Mouse (Mus musculus): ENCODE measurements at regions not wholly inside any gene's neighbourhood (a gene's known extent, or its start where the extent isn't known, plus 50 kb on each side); places are given as distances from the start of the nearest gene placed in this dataset.

DNA sequence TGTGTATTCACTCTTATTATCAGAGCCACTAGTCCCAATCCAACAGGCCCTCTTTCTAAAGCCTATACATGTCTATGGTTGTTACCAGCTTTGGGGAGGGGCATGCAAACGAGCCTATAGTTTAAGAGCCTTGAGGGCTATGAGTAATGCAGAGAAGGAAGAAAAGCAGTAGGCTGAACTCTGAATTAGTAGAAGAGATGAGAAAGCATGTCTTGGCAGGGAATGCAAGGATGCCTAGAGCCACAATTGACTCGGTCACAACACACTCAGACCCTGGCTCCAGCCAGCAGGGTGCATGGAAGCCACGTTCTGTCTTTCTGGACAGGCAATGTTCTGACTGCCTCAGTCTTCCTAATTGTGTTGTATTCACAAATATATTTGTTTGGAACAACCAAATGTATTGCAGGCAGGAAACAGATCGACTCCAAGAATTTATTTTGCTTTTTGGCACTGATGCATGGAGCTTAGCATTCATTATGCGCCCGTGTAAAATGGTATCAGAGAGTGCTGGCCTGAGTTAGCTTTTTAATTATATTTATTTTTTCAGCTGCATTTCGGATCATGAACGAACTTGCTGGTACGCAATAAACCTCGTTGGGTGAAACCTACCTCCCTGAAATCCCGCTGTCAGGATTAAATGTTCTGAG is 110.2 kb downstream of the Rybp start:
- ATAC-seq (ENCODE audit: insufficient number of reproducible peaks, insufficient read depth, low FRiP score, low read depth), result no peak
- 90% methylated on average over 11 of the region's 11 CpGs for WGBS
- H3K27me3 ChIP-seq (ENCODE audit: control insufficient read depth, insufficient read depth, low read length), result peaks cover 8% of the 10 kb centered on the region; the same call in 1 of the 2 replicates
- no peak overlapping the region for H3K4me3 ChIP-seq (ENCODE audit: control insufficient read depth in 1 of 2, insufficient read depth in 1 of 2, low read depth in 1 of 2, low read length in 2 of 2)
- H3K36me3 ChIP-seq (ENCODE audit: control insufficient read depth, insufficient read depth, low read length), result no peaks in the 10 kb centered on the region
- no peak overlapping the region for H3K9ac ChIP-seq (ENCODE audit: low read length)
- H3K9me3 ChIP-seq (ENCODE audit: control insufficient read depth, low read length), result no peaks in the 10 kb centered on the region
- H3K4me2 ChIP-seq (ENCODE audit: low read length), result no peak overlapping the region
- peaks cover 4 to 15% of the 10 kb centered on the region in 2 experiments; a peak in 3 of 4 replicates for H3K4me1 ChIP-seq (ENCODE audit: control insufficient read depth in 2 of 2, insufficient read depth in 2 of 2, low read length in 2 of 2)
- H3K27ac ChIP-seq (replicated peaks in 1 of 2; ENCODE audit: control insufficient read depth in 1 of 2, insufficient read depth in 1 of 2, low read depth in 2 of 2, low read length in 2 of 2), result no peak overlapping the region

DNA sequence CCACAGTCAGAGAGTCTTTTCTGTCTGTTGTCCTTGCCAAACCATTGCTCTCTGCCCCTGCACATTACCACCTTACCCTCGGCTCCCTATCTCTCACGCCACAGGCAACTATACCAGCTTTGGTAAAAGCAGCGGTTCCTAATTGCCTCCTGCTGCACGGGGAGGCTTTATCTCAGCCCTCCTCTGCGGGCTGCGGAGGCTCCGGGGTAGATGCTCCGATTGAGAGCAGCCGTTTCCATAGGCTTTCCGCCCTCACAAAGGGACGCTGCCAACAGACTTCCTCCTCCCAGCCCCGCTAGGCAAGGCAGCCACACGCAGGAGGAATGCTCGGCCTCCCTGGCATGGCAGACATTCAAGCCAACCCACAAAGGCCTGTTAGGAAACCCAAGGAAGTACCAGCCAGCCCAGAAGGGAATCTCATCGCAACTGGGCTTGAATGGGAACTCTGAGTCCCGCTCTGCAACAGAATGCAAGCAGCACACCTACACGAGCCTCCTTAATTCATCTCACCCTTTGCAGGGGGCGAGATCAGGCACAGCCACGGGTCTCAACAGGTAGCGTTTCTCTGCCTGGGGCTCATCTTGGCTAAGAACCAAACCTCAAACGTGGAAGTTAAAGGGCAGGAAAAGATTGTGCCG is 116.5 kb downstream of the Rybp start:
- Histone ChIP-seq H3K4me3 (ENCODE audit: control insufficient read depth in 1 of 2, insufficient read depth in 1 of 2, low read depth in 1 of 2, low read length in 2 of 2) (peak overlapping the region; percentile 7 to 20; a peak in 3 of 4 replicates), H3K27me3 (ENCODE audit: control insufficient read depth, insufficient read depth, low read length) (peaks cover 8% of the 10 kb centered on the region; the same call in 1 of the 2 replicates), H3K9me3 (ENCODE audit: control insufficient read depth, low read length) (no peaks in the 10 kb centered on the region), H3K27ac (replicated peaks in 1 of 2; ENCODE audit: control insufficient read depth in 1 of 2, insufficient read depth in 1 of 2, low read depth in 2 of 2, low read length in 2 of 2) (peak overlapping the region in 1 of 2 experiments; percentile 57; a peak in 2 of 4 replicates), H3K36me3 (ENCODE audit: control insufficient read depth, insufficient read depth, low read length) (no peaks in the 10 kb centered on the region), H3K4me2 (ENCODE audit: low read length) (peak overlapping the region; percentile 62), H3K9ac (ENCODE audit: low read length) (peak overlapping the region; percentile 50), H3K4me1 (ENCODE audit: control insufficient read depth in 2 of 2, insufficient read depth in 2 of 2, low read length in 2 of 2) (peaks cover 8 to 17% of the 10 kb centered on the region in 2 experiments)
- 4% methylated on average over 22 of the region's 22 CpGs for WGBS
- no peak for ATAC-seq (ENCODE audit: insufficient number of reproducible peaks, insufficient read depth, low FRiP score, low read depth)

DNA sequence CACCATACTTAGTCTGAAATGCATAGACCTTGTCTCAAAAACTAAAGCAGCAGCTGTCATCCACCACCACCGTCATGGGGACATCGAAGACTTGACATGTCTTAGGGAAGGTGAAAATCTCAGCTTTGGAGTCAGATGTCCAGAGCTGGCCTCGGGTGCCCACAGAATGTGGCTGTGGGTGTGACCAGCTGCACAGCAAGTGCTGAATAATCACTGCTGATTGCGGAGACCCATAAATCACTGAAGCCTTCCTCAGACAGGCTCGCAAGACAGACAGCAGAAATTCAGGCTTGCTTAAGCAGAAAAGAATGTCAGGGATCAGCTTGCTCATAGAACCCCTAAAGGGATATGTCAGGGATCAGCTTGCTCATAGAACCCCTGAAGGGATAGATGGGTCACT is 120.0 kb downstream of the Rybp start:
- 64% methylated on average over 5 of the region's 5 CpGs for WGBS
- H3K27me3 ChIP-seq (ENCODE audit: control insufficient read depth, insufficient read depth, low read length), result peaks cover 1% of the 10 kb centered on the region; the same call in 1 of the 2 replicates

DNA sequence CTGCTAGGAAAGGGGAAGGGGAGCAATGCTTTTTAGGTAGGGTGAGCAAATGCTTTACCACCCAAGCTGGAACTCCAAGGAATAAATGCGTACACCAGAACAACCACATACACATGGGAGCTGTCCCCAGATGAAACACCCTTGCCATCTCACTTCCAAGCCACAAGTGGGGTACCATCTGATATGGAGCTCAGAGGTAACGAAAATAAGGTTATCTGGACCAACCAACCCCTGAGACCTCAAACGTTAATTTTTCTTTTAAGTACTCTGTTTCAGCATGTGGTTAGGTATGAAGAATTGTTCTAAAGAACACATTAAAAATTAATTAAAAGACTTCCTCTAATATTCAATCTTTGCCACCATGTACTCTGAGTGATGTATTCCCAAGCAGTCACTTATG is 121.5 kb downstream of the Rybp start:
- Histone ChIP-seq H3K27ac (replicated peaks in 1 of 2; ENCODE audit: control insufficient read depth in 1 of 2, insufficient read depth in 1 of 2, low read depth in 2 of 2, low read length in 2 of 2) (no peak overlapping the region), H3K4me1 (ENCODE audit: control insufficient read depth in 2 of 2, insufficient read depth in 2 of 2, low read length in 2 of 2) (peaks cover 13 to 21% of the 10 kb centered on the region in 2 experiments), H3K4me2 (ENCODE audit: low read length) (no peak overlapping the region), H3K27me3 (ENCODE audit: control insufficient read depth, insufficient read depth, low read length) (no peaks in the 10 kb centered on the region), H3K4me3 (ENCODE audit: control insufficient read depth in 1 of 2, insufficient read depth in 1 of 2, low read depth in 1 of 2, low read length in 2 of 2) (no peak overlapping the region), H3K9ac (ENCODE audit: low read length) (no peak overlapping the region), H3K36me3 (ENCODE audit: control insufficient read depth, insufficient read depth, low read length) (no peaks in the 10 kb centered on the region), H3K9me3 (ENCODE audit: control insufficient read depth, low read length) (no peaks in the 10 kb centered on the region)
- WGBS, result 86% methylated on average over 3 of the region's 3 CpGs
- ATAC-seq (ENCODE audit: insufficient number of reproducible peaks, insufficient read depth, low FRiP score, low read depth), result no peak

More for the DNA sequence above, 120.0 kb downstream of the Rybp start:
- H3K9me3 ChIP-seq (ENCODE audit: control insufficient read depth, low read length), result no peaks in the 10 kb centered on the region
- H3K9ac ChIP-seq (ENCODE audit: low read length), result no peak overlapping the region
- H3K4me3 ChIP-seq (ENCODE audit: control insufficient read depth in 1 of 2, insufficient read depth in 1 of 2, low read depth in 1 of 2, low read length in 2 of 2), result no peak overlapping the region
- H3K4me2 ChIP-seq (ENCODE audit: low read length), result no peak overlapping the region
- H3K36me3 ChIP-seq (ENCODE audit: control insufficient read depth, insufficient read depth, low read length), result no peaks in the 10 kb centered on the region
- no peak overlapping the region for H3K27ac ChIP-seq (replicated peaks in 1 of 2; ENCODE audit: control insufficient read depth in 1 of 2, insufficient read depth in 1 of 2, low read depth in 2 of 2, low read length in 2 of 2)
- peaks cover 18 to 30% of the 10 kb centered on the region in 2 experiments for H3K4me1 ChIP-seq (ENCODE audit: control insufficient read depth in 2 of 2, insufficient read depth in 2 of 2, low read length in 2 of 2)
- ATAC-seq (ENCODE audit: insufficient number of reproducible peaks, insufficient read depth, low FRiP score, low read depth), result no peak

DNA sequence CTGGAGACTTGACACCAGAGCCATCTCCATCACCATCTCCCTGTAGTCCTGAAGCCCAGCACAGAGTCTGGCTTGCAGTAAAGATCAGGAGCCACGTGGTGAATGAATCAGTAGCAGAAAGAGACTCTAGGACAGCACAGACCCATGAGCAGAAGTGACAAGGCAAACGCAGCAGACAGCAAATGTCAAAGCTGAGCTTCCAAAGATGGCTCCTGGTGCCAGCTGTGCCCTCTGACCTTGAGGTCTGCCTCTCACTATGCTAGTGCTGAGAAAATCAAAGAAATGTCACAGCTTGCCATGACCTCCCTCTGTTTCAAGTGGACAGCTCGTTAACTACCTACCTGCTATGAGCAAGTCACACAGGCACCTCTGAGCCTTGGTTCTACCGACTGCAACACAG is 123.1 kb downstream of the Rybp start:
- no peak overlapping the region for H3K9ac ChIP-seq (ENCODE audit: low read length)
- no peak for ATAC-seq (ENCODE audit: insufficient number of reproducible peaks, insufficient read depth, low FRiP score, low read depth)
- H3K4me1 ChIP-seq (ENCODE audit: control insufficient read depth in 2 of 2, insufficient read depth in 2 of 2, low read length in 2 of 2), result peaks cover 12 to 17% of the 10 kb centered on the region in 2 experiments
- H3K9me3 ChIP-seq (ENCODE audit: control insufficient read depth, low read length), result no peaks in the 10 kb centered on the region
- 51% methylated on average over 4 of the region's 4 CpGs for WGBS
- no peak overlapping the region for H3K4me2 ChIP-seq (ENCODE audit: low read length)
- no peaks in the 10 kb centered on the region for H3K36me3 ChIP-seq (ENCODE audit: control insufficient read depth, insufficient read depth, low read length)
- H3K27me3 ChIP-seq (ENCODE audit: control insufficient read depth, insufficient read depth, low read length), result no peaks in the 10 kb centered on the region
- H3K27ac ChIP-seq (replicated peaks in 1 of 2; ENCODE audit: control insufficient read depth in 1 of 2, insufficient read depth in 1 of 2, low read depth in 2 of 2, low read length in 2 of 2), result no peak overlapping the region
- H3K4me3 ChIP-seq (ENCODE audit: control insufficient read depth in 1 of 2, insufficient read depth in 1 of 2, low read depth in 1 of 2, low read length in 2 of 2), result no peak overlapping the region

DNA sequence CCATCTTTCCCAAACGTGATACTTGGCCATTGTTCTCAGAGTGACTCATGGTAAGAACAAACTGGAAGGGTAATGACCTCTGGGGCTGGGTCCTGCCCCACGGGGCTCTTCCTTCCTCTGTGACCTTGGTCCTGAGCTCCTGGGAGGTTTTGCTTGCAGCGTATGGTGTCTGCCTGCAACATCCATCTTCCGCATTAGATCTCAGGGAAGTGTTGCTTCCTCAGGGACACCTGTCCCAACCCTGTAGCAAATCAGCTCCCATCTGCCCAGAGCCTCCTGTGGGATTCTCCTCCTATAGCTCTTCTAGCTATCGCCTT is 123.5 kb downstream of the Rybp start:
- H3K27ac ChIP-seq (replicated peaks in 1 of 2; ENCODE audit: control insufficient read depth in 1 of 2, insufficient read depth in 1 of 2, low read depth in 2 of 2, low read length in 2 of 2), result no peak overlapping the region
- peaks cover 12 to 19% of the 10 kb centered on the region in 2 experiments for H3K4me1 ChIP-seq (ENCODE audit: control insufficient read depth in 2 of 2, insufficient read depth in 2 of 2, low read length in 2 of 2)
- 59% methylated on average over 5 of the region's 5 CpGs for WGBS
- H3K4me3 ChIP-seq (ENCODE audit: control insufficient read depth in 1 of 2, insufficient read depth in 1 of 2, low read depth in 1 of 2, low read length in 2 of 2), result no peak overlapping the region
- peak overlapping the region; percentile 60; the same call in 1 of the 2 replicates for H3K9ac ChIP-seq (ENCODE audit: low read length)
- H3K27me3 ChIP-seq (ENCODE audit: control insufficient read depth, insufficient read depth, low read length), result no peaks in the 10 kb centered on the region
- no peaks in the 10 kb centered on the region for H3K36me3 ChIP-seq (ENCODE audit: control insufficient read depth, insufficient read depth, low read length)
- peak overlapping the region; percentile 63; the same call in 1 of the 2 replicates for H3K4me2 ChIP-seq (ENCODE audit: low read length)
- no peaks in the 10 kb centered on the region for H3K9me3 ChIP-seq (ENCODE audit: control insufficient read depth, low read length)
- no peak for ATAC-seq (ENCODE audit: insufficient number of reproducible peaks, insufficient read depth, low FRiP score, low read depth)

DNA sequence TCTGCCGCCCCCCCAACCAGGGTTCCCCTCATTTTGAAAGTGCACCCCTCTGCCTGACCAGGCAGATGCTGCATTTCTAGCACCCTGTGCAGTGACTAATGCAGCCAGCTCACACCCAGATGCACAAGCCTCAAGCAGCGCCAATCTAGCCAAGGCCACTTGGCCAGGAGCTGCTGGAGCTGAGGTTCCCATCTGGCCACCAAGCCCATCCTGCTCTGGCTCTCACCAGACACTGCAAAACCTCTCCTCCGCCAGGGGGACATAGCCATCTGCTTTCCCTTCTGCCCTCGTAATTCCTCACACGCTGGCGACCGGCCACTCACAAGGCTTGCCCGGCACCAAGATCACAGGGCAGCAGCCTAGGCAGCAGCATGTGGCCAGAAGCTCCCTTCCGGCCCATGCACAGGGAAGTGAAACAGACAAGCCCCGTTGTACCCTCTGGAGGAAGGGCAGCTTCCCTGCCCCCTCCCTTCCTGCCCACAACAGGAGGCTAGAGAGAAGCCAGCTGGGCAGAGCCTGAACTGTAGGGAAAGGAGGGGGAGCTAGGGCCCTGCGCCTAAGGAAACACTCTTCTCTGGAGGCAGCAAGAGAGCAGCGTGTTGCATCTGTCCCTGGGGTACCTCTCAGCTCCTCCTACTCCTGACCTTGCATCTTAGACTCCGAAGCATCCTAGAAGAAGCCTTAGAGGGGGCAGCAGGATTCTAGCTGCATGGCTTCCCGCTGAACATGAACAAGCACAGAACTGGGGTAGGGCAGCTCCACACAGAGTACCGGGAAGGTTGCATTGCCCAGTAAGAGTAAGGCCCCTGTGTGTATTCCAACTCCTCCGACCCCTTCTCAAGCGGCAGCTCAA is 124.1 kb downstream of the Rybp start:
- no peak overlapping the region for H3K27ac ChIP-seq (replicated peaks in 1 of 2; ENCODE audit: control insufficient read depth in 1 of 2, insufficient read depth in 1 of 2, low read depth in 2 of 2, low read length in 2 of 2)
- WGBS, result 12% methylated on average over 17 of the region's 17 CpGs

More for the DNA sequence above, 124.1 kb downstream of the Rybp start:
- peak overlapping the region; percentile 63 for H3K4me2 ChIP-seq (ENCODE audit: low read length)
- ATAC-seq (ENCODE audit: insufficient number of reproducible peaks, insufficient read depth, low FRiP score, low read depth), result peak; percentile 79
- H3K4me3 ChIP-seq (ENCODE audit: control insufficient read depth in 1 of 2, insufficient read depth in 1 of 2, low read depth in 1 of 2, low read length in 2 of 2), result peak overlapping the region; percentile 29 to 36
- peaks cover 12 to 19% of the 10 kb centered on the region in 2 experiments for H3K4me1 ChIP-seq (ENCODE audit: control insufficient read depth in 2 of 2, insufficient read depth in 2 of 2, low read length in 2 of 2)
- H3K9ac ChIP-seq (ENCODE audit: low read length), result peak overlapping the region; percentile 60
- no peaks in the 10 kb centered on the region for H3K9me3 ChIP-seq (ENCODE audit: control insufficient read depth, low read length)
- H3K36me3 ChIP-seq (ENCODE audit: control insufficient read depth, insufficient read depth, low read length), result no peaks in the 10 kb centered on the region
- H3K27me3 ChIP-seq (ENCODE audit: control insufficient read depth, insufficient read depth, low read length), result no peaks in the 10 kb centered on the region

Data from heart, embryonic 14.5 days (tissue).